ENCODE assay signal across 17 mouse cellular contexts in genomic region chr2:106571913-106572312, GRCm38 (mm10).
DNase-seq lines count a peak whose midpoint lies in the region; ATAC-seq and TF ChIP-seq lines count a peak whose summit lies in the region.
"Had no signal": no experiment of that assay in that cellular context is flagged by ENCODE, and none has a peak within 500 bp of the region (broad histone marks: within the 10 kb centered on the region; RNA-seq: fewer than 3 reads in every experiment).

No protein-coding gene starts in this region.

- no peaks in the 10 kb centered on the region for H3K9me3 ChIP-seq in kidney, embryonic 15.5 days (replicated peaks)
- H3K9me3 ChIP-seq in limb, embryonic 14.5 days (ENCODE audit: control insufficient read depth, low read length): no peaks in the 10 kb centered on the region
- H3K9me3 ChIP-seq: forebrain, embryonic 12.5 days; heart, embryonic 10.5 days; intestine, embryonic 15.5 days had no signal

- no peaks in the 10 kb centered on the region; the same call in 1 of the 2 replicates for H3K4me1 ChIP-seq in kidney, embryonic 15.5 days
- H3K4me1 ChIP-seq in limb, embryonic 14.5 days (ENCODE audit: control insufficient read depth, insufficient read depth, low read length): peaks cover 8% of the 10 kb centered on the region
- H3K4me1 ChIP-seq: forebrain, embryonic 12.5 days; heart, embryonic 10.5 days; intestine, embryonic 15.5 days had no signal

- H3K4me3 ChIP-seq in kidney, embryonic 15.5 days (replicated peaks): no peak overlapping the region
- H3K4me3 ChIP-seq in limb, embryonic 14.5 days (replicated peaks; ENCODE audit: low read length): no peak overlapping the region
- H3K4me3 ChIP-seq: forebrain, embryonic 12.5 days; heart, embryonic 10.5 days; intestine, embryonic 15.5 days had no signal

- no peak for ATAC-seq in kidney, embryonic 15.5 days (replicated peaks; ENCODE audit: low FRiP score)
- peak; percentile 74; the same call in 1 of the 2 replicates for ATAC-seq in limb, embryonic 14.5 days (ENCODE audit: low FRiP score, low read depth)
- no peak for ATAC-seq in frontal cortex, adult (ENCODE audit: low TSS enrichment)
- ATAC-seq: intestine, embryonic 15.5 days had no signal

- H3K27me3 ChIP-seq in kidney, embryonic 15.5 days: no peaks in the 10 kb centered on the region
- H3K27me3 ChIP-seq in limb, embryonic 14.5 days (ENCODE audit: control insufficient read depth, insufficient read depth, low read length): no peaks in the 10 kb centered on the region
- H3K27me3 ChIP-seq: forebrain, embryonic 12.5 days; intestine, embryonic 15.5 days had no signal

- WGBS in kidney, embryonic 15.5 days: 54% methylated on average over 2 of the region's 2 CpGs
- WGBS in limb, embryonic 14.5 days: 37% methylated on average over 2 of the region's 2 CpGs

- no peaks in the 10 kb centered on the region for H3K36me3 ChIP-seq in kidney, embryonic 15.5 days
- H3K36me3 ChIP-seq in limb, embryonic 14.5 days (ENCODE audit: control insufficient read depth, insufficient read depth, low read length): no peaks in the 10 kb centered on the region
- H3K36me3 ChIP-seq: forebrain, embryonic 12.5 days; heart, embryonic 10.5 days; intestine, embryonic 15.5 days had no signal

- DNase-seq in kidney, adult 18-20 months: peak; percentile 16
- DNase-seq in Muller cell, postnatal 12 days (ENCODE audit: inconsistent ontology term): peak; percentile 58
- peak; percentile 83 for DNase-seq in adrenal gland, postnatal 25 days
- DNase-seq in limb, embryonic 14.5 days (ENCODE audit: low spot score): peak; percentile 68
- DNase-seq in right cerebral cortex, postnatal 25 days: no peak
- DNase-seq: cerebellum, adult 9-10 months; heart, postnatal 14 days; layer of hippocampus, adult 9-11 months; spleen, adult 18-20 months; thymus, adult 18-20 months had no signal

- no peak overlapping the region for H3K27ac ChIP-seq in kidney, embryonic 15.5 days
- no peak overlapping the region for H3K27ac ChIP-seq in limb, embryonic 14.5 days (replicated peaks; ENCODE audit: low read depth, low read length)
- H3K27ac ChIP-seq: forebrain, embryonic 12.5 days; heart, embryonic 10.5 days; hindbrain, embryonic 14.5 days; intestine, embryonic 15.5 days had no signal

- TF ChIP-seq POLR2A in limb, embryonic 14.5 days (IDR thresholded peaks at IDR 0.05; ENCODE audit: borderline replicate concordance, extremely low read depth, insufficient read depth, insufficient read length): no peak

- H3K4me2 ChIP-seq in kidney, embryonic 15.5 days: no peak overlapping the region
- no peak overlapping the region for H3K4me2 ChIP-seq in limb, embryonic 14.5 days (replicated peaks; ENCODE audit: low read depth, low read length, severe bottlenecking)
- H3K4me2 ChIP-seq: forebrain, embryonic 12.5 days; hindbrain, embryonic 14.5 days; intestine, embryonic 15.5 days; liver, embryonic 11.5 days had no signal

- H3K9ac ChIP-seq in kidney, embryonic 15.5 days: no peak overlapping the region
- no peak overlapping the region for H3K9ac ChIP-seq in limb, embryonic 14.5 days (ENCODE audit: low read depth, low read length, severe bottlenecking)
- H3K9ac ChIP-seq: forebrain, embryonic 12.5 days; hindbrain, embryonic 14.5 days; intestine, embryonic 15.5 days had no signal
